Mouse (Mus musculus) forebrain, embryonic 16.5 days (tissue): ENCODE measurements around the gene Fam161a. TPM values are rescaled to one million over a fixed set of nuclear protein-coding genes. Genes with fewer than 3 reads are reported as not detected.
A peak's percentile ranks its signal among the peaks of the same experiment; 100 is the strongest.

Experiments used
- ATAC-seq: fragments of 200-750 bp; cut with Nextera tagmentation; 2 replicates; pipeline ENCODE4 v1.8.0; 2017; ENCODE audit warnings: mild to moderate bottlenecking, moderate library complexity
- H3K27ac ChIP-seq: fragments of 300-500 bp; sonication (generic); 2 replicates; pipeline ENCODE4 v1.5.1; 2014; ENCODE audit warnings: low read length, control low read depth
- H3K27me3 ChIP-seq: fragments of 300-500 bp; sonication (generic); replicated peaks from 2 replicates; pipeline ENCODE4 v1.6.1; 2014; ENCODE audit warnings: low read length; ENCODE audit not compliant: control insufficient read depth, insufficient read depth
- H3K36me3 ChIP-seq: fragments of 300-500 bp; sonication (generic); 2 replicates; pipeline ENCODE4 v1.6.1; 2014; ENCODE audit not compliant: control insufficient read depth, insufficient read depth
- H3K4me1 ChIP-seq: fragments of 300-500 bp; sonication (generic); replicated peaks from 2 replicates; pipeline ENCODE4 v1.6.1; 2014; ENCODE audit warnings: low read length; ENCODE audit not compliant: control insufficient read depth, insufficient read depth
- H3K4me2 ChIP-seq: fragments of 300-500 bp; sonication (generic); 2 replicates; pipeline ENCODE4 v1.6.1; 2014; ENCODE audit warnings: mild to moderate bottlenecking, low read length, control low read depth
- H3K4me3 ChIP-seq: fragments of 300-500 bp; sonication (generic); replicated peaks from 2 replicates; pipeline ENCODE4 v1.5.1; 2014; ENCODE audit warnings: mild to moderate bottlenecking, low read length, control low read depth
- H3K9ac ChIP-seq: fragments of 300-500 bp; sonication (generic); replicated peaks from 2 replicates; pipeline ENCODE4 v1.6.1; 2014; ENCODE audit warnings: low read depth, low read length, control low read depth
- H3K9me3 ChIP-seq: fragments of 300-500 bp; sonication (generic); 2 replicates; pipeline ENCODE4 v1.6.1; 2016; ENCODE audit warnings: low read length; ENCODE audit not compliant: control insufficient read depth
- WGBS: fragments of 180-500 bp; shearing (Covaris S2); extraction: QIAGEN DNeasy Blood & Tissue Kit; methylation state at CpG from one replicate; pipeline ENCODE4 v1.1.7; 2014; 5-methylcytosine and 5-hydroxymethylcytosine counted together
- polyA plus RNA-seq: library from polyadenylated mRNA; unstranded; fragments of >200 nt; fragmentation: Nextera tagmentation; extraction: Ambion mirVana; gene quantifications from 2 replicates; pipeline ENCODE4 v1.2.1, GENCODE M21; 2015

The Fam161a gene
- polyA plus RNA-seq, 1 experiment from 2014 or later = 3.6 TPM

DNA sequence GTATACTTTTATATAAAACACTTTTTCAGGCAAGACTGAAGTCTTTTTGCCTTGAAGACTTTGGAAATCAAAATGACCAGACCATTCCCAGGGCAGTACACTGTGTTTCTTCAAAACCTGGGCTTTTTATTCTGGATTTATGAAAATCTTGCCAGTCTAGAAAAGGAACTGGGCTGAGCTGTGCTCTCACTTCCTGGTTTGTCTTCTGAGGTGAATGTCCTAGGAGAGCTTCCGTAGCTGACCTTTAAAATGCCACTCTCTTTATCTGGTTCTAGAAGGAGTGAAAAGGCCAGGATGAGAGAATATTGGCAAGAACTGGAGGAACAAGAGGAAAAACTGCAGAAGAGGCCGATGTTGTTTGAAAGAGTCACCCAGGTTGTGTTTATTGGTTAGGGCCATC lies 15.8 kb downstream of the Fam161a start:
- Histone ChIP-seq H3K27ac (no peak overlapping the region), H3K4me2 (no peak overlapping the region), H3K4me1 (no peaks in the 10 kb centered on the region), H3K9ac (no peak overlapping the region), H3K27me3 (no peaks in the 10 kb centered on the region), H3K36me3 (no peaks in the 10 kb centered on the region), H3K9me3 (no peaks in the 10 kb centered on the region), H3K4me3 (no peak overlapping the region)
- no peak for ATAC-seq
- 97% methylated on average over 2 of the region's 2 CpGs for WGBS

DNA sequence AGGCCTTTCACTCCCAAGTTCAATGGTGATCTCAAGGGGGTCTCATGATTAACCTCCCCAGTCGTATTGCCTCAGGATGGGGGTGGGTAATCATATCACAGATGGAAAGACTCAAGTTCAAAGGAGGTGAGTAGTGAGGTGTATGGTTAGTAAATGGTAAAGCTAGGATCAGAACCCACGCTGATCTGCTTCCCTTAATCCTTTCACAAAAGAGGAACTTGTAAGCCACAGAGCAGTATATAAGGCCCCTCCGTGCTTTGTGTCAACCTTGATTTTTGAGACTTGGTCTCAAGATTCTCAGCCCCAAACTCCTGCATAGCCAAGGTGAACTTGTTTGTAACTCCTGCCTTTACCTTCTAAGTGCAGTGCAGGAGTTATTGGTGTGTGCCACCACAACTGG lies 16.8 kb downstream of the Fam161a start:
- H3K27ac ChIP-seq = no peak overlapping the region
- no peaks in the 10 kb centered on the region for H3K36me3 ChIP-seq
- no peaks in the 10 kb centered on the region for H3K27me3 ChIP-seq
- H3K4me1 ChIP-seq = no peaks in the 10 kb centered on the region
- H3K9me3 ChIP-seq = no peaks in the 10 kb centered on the region
- H3K4me2 ChIP-seq = no peak overlapping the region
- H3K4me3 ChIP-seq = no peak overlapping the region
- WGBS = 62% methylated on average over 3 of the region's 3 CpGs
- no peak overlapping the region for H3K9ac ChIP-seq
- no peak for ATAC-seq

DNA sequence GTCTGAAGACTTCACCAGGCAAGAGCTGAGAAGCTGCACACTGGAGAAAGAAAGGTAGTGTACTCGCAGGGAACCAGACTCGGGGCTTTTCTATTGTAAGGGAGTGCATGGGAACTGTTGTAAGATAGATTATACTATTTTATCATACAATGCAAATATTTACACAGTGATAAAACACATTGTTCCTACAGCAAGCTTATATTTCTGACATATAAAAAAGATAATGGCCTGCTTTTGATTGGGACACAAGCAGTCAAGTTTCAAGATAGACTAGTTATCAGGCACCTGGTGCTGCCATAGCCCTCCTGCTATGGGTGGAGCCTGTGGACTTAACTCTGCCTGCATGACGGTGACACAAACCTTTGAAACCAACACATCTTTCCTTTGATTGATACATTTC lies 21.6 kb downstream of the Fam161a start:
- Histone ChIP-seq H3K4me1 (no peaks in the 10 kb centered on the region), H3K36me3 (no peaks in the 10 kb centered on the region), H3K27me3 (no peaks in the 10 kb centered on the region), H3K9me3 (no peaks in the 10 kb centered on the region), H3K4me2 (no peak overlapping the region), H3K27ac (no peak overlapping the region), H3K4me3 (no peak overlapping the region), H3K9ac (no peak overlapping the region)
- 64% methylated on average over 3 of the region's 3 CpGs for WGBS
- no peak for ATAC-seq

DNA sequence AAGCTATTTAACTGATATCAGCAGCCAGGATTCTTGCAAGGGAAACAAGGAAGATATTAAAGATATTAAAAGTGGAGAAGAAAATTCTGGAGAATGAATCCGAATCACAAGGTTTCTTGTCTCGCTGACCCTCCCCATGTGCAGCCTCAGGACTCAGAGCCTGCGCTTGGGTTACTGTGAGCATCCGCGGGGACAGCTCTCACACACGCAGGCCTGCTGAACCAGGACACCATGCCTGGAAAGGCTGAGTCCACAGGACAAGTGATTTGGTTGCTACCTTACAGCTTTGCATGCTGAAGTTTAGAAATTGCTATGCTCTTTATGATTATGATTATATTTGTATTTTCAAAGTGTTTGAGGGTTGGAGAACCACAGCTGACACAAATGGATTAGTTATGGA lies 22.1 kb downstream of the Fam161a start:
- Histone ChIP-seq H3K4me2 (no peak overlapping the region), H3K9me3 (no peaks in the 10 kb centered on the region), H3K4me3 (no peak overlapping the region), H3K4me1 (no peaks in the 10 kb centered on the region), H3K9ac (no peak overlapping the region), H3K36me3 (no peaks in the 10 kb centered on the region), H3K27me3 (no peaks in the 10 kb centered on the region), H3K27ac (no peak overlapping the region)
- ATAC-seq = no peak
- WGBS = 78% methylated on average over 6 of the region's 6 CpGs

DNA sequence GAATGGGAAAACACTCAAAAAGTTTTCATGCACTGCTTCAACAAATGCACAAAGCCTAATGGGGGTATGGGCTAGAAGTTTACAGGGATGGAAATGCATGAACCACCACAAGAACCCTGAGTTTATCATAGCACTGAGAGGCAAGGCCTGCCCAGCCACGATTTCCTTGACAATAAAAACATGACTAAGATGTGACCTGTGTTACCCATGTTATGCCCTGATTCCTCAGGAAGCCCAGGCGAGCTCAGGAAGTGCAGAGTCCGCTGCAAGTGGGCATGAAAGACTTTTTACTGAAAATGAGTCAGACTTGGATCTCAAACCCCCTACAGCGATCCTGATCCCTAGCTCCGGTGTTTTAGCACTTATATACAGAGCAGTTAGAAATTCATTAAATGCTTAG lies 39.9 kb downstream of the Fam161a start:
- Histone ChIP-seq H3K4me2 (no peak overlapping the region), H3K36me3 (no peaks in the 10 kb centered on the region), H3K9ac (no peak overlapping the region), H3K4me3 (no peak overlapping the region), H3K27ac (no peak overlapping the region), H3K27me3 (no peaks in the 10 kb centered on the region), H3K4me1 (no peaks in the 10 kb centered on the region), H3K9me3 (no peaks in the 10 kb centered on the region)
- ATAC-seq = no peak
- 75% methylated on average over 5 of the region's 5 CpGs for WGBS

DNA sequence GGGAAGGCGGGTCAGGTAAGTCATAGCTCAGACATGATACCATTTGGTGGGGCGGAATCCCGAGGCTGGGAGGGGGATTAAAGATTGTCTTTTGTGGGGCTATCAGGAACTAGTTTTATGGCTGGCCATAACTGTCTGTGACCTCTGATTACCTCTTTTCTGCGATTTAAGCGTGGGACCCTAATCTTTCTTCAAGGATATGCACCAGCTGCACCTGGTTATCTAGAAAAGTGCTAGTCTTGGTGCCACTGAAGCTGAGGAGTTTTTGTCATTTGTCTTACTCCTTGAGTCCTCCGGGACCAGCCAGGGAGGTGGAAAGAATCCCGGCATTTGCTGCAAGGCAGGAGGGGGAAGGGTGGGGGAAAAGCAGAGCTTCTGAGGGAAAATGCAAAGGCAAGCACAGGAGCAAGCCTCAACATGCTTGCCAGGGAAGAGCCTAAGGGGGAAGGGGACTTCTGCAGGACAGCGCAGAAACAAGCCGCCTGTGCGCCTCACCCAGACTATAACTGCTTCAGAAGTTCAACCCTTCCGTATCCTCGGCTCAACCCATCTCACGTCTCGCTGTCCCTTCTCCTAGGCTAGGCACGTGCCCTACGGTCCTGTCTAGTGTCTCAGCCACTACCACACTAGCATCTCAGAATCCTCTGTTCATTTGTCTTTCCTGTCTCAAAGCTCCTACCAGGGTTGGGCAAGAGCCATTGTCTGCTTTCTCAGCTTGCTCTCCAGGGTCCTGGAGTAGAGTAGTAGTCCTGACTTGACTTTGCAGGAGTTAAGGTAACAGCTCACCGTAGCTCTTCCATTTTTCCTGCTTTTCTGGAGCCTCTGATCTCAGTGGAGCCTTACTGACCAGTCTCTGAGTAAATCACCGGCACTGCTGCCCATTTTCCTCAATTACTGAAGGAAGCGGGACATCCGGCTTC lies 40.6 kb downstream of the Fam161a start:
- no peaks in the 10 kb centered on the region for H3K36me3 ChIP-seq
- no peaks in the 10 kb centered on the region for H3K27me3 ChIP-seq
- 53% methylated on average over 20 of the region's 20 CpGs for WGBS
- no peak overlapping the region for H3K27ac ChIP-seq
- no peaks in the 10 kb centered on the region for H3K9me3 ChIP-seq
- H3K9ac ChIP-seq = 0 out of 2 replicates have a peak overlapping the region, but pooled peaks have one; percentile 3
- peak overlapping the region; percentile 22 for H3K4me2 ChIP-seq
- no peaks in the 10 kb centered on the region for H3K4me1 ChIP-seq
- ATAC-seq = no peak
- H3K4me3 ChIP-seq = no peak overlapping the region

DNA sequence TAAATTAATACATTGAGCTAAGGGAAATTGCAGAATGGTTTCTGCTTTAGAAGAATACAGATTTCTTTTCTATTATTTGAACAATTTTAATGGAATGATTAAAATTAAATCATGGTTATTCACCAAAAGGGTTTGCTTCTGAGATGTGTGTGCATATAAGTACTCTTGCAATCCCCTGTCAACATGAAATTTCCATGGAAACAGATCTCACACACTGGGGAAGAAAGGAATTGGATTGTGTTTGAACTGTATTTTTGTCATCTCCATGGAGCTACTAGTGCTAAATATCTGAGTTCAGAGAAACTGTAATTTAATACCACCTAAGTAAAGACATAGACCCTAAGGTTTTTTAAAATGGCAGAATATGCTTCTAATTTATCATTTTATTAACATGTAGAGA lies 42.3 kb downstream of the Fam161a start:
- Histone ChIP-seq H3K4me3 (no peak overlapping the region), H3K9me3 (no peaks in the 10 kb centered on the region), H3K27ac (no peak overlapping the region), H3K27me3 (no peaks in the 10 kb centered on the region), H3K9ac (no peak overlapping the region), H3K4me2 (no peak overlapping the region), H3K4me1 (no peaks in the 10 kb centered on the region), H3K36me3 (no peaks in the 10 kb centered on the region)
- ATAC-seq = no peak

DNA sequence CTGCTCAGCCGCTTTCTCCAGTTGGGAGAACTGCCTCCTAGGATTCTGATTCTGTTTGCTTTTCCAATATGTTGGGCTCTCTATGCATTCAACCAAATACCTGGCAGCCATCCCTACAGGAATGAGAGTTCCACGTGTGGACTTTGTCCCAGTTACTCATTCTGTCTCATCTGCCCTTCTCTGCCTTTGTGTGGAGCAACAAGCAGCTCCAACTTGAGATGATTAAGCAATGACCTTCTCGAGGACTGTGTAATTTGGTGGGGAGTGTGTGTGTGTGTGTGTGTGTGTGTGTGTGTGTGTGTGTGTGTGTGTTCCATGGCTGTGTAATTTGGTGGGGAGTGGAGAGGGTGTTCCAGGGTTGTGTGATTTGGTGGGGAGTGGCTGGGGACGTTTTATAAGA lies 45.0 kb downstream of the Fam161a start:
- ATAC-seq = no peak

DNA sequence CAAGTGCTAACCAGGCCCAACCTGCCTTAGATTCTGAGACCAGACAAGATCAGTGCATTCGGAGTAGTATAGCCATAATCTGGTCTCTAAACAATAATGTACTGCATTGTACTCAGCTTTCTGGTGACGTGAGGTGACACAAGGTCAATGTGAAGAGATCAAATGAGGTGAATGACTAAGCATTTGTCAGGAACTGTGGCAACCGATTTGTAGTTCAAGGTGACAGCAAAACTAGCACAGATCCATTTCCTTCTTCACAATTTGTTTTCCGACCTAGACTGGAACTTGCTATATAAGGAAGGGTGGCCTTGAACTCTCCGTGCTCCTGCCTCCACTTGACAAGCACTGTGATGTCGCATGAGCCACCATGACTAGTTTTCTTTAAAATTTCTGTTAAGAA lies 55.8 kb downstream of the Fam161a start:
- WGBS = 88% methylated on average over 6 of the region's 6 CpGs
- ATAC-seq = no peak
- Histone ChIP-seq H3K4me1 (peaks cover 6% of the 10 kb centered on the region), H3K27ac (no peak overlapping the region), H3K4me3 (no peak overlapping the region), H3K36me3 (no peaks in the 10 kb centered on the region), H3K27me3 (no peaks in the 10 kb centered on the region), H3K9ac (no peak overlapping the region), H3K4me2 (no peak overlapping the region), H3K9me3 (no peaks in the 10 kb centered on the region)

More for the DNA sequence above, 45.0 kb downstream of the Fam161a start:
- no peak overlapping the region for H3K9ac ChIP-seq
- no peak overlapping the region for H3K27ac ChIP-seq
- no peaks in the 10 kb centered on the region for H3K9me3 ChIP-seq
- H3K4me1 ChIP-seq = no peaks in the 10 kb centered on the region
- H3K36me3 ChIP-seq = no peaks in the 10 kb centered on the region
- no peak overlapping the region for H3K4me3 ChIP-seq
- H3K27me3 ChIP-seq = no peaks in the 10 kb centered on the region
- H3K4me2 ChIP-seq = no peak overlapping the region
- WGBS = 58% methylated on average over 4 of the region's 4 CpGs
